Mouse (Mus musculus) 3134 (cell line): ENCODE data around the gene Phldb3.

Experiments
- DNase-seq: peaks from one replicate; pipeline ENCODE4 v3.0.0-alpha.2; 2011; ENCODE audit warnings: low spot score; ENCODE audit not compliant: insufficient read length; ENCODE audit errors: extremely low read depth

The Phldb3 gene

DNA sequence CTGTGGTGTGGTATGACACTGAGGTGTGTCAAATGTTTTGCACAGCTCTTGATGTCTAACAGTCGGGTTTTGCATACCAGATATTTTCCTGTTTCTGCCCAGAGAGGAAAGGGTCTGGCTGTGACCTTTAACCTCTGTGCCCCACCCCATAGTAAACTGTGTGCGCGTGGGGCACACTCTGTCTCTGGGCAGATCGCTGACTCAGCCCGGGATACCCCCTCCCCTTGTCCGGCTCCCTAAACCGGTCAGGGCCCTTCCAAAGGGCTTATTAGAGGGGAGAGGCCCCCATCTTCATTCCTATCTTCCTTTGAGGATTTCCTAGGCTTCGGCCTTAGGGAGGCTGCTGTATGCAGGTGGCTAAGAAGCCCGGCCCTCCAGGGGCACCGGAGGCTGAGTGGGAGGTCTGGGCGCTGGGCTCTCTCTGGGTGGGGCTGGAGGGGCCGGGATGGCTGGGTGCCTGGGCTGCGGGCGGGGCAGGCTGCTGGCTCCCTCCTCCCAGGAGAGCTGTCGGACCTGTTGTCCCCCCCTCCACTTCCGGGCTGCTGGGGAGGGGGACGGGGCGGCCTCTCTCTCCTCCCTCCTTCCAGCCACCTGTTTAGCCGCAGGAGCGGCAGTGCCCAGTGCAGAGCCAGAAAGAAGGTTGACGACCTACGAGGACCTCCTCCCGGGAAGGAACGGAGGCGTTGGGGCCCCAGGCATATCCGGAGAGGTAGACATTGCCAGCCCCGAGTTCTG, at the start of gene Phldb3:
TSS of gene Phldb3 (plus strand) at position 620 of the 735 bp plus-strand sequence.
- peak; percentile 66 for DNase-seq

GRCm38 (mm10) chr7:24561450-24561849, 49.1 kb upstream of the Phldb3 start:
- no peak for DNase-seq

GRCm38 (mm10) chr7:24563191-24563836, 47.2 kb upstream of the Phldb3 start:
- DNase-seq, result no peak

DNA sequence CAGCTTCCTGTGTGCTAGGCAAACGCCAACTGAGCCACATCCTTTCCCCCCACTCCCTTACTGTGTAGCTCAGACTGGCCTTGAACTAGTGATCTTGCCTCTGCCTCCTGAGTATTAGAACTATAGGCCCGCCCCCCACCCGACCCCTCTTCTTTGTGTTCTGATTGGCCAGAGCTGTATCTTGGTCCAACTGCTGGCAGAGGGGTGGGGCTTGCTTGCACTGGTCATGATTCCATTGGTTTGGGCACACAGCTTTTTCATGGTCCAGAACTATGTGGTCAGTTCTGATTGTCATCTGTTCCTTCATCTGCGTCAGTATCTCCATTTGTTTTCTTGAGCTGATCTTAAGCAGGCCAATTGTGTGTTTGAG, 46.7 kb upstream of the Phldb3 start:
- no peak for DNase-seq

- peak; percentile 37 for DNase-seq
Measured at GRCm38 (mm10) chr7:24564607-24565265, 45.8 kb upstream of the Phldb3 start.

DNA sequence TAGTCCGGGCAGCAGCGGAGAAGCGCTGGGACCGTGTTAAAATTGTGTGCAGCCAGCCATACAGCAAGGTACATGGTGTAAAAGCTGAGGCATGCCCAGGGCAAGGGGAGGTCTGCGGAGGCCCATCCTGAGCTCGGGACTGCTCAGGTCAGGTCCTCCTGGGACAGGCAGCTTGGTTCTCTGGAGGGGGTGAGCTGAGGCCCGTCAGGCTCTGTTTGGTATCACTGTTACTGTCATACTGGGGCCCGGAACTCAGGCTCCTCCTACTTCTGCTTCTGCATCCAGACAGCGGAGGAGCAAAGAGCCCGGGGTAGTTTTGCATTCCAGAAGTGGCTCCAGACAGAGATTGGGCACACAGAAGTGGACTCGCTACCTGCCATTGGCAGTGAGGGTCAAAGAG, 44.9 kb upstream of the Phldb3 start:
- no peak for DNase-seq

DNA sequence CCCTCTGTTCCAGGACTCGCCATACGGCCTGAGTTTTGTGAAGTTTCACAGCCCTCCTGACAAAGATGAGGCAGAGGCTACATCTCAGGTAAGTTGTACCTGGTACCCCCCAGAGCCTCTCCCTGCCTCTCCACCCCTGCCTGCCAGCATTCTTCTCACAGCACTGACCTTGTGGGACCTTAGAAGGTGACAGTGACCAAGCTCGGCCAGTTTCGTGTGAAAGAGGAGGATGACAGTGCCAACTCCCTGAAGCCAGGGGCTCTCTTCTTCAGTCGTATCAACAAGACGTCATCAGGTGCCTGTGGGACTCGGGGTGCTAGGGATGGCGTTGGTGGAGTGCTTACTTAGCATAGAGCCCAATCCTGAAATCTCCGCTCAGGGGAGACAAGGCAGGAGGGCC, 44.4 kb upstream of the Phldb3 start:
- DNase-seq, result no peak

DNA sequence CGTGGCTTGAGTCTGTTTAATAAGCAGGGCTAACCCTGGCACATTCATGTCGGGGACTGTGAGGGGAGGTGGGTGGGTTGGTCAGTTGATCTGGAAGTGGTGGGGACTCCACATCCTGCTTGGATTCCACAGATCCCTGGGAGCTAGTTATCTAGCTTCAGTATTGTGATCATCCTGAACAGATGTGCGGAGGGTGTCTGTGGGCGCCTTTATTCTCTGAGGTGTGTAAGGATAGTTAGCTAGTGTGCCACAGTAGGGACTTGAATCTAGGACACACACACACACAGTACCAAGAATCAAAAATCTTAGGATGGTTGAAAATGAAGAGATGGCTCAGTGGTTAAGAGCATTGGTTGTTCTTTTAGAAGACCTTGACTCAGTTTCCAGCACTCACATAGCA, 42.1 kb upstream of the Phldb3 start:
- no peak for DNase-seq

GRCm38 (mm10) chr7:24571071-24571470, 39.5 kb upstream of the Phldb3 start:
- DNase-seq, result no peak

GRCm38 (mm10) chr7:24572455-24572854, 38.1 kb upstream of the Phldb3 start:
- no peak for DNase-seq

- no peak for DNase-seq
Measured at GRCm38 (mm10) chr7:24574224-24574796, 36.3 kb upstream of the Phldb3 start.

DNA sequence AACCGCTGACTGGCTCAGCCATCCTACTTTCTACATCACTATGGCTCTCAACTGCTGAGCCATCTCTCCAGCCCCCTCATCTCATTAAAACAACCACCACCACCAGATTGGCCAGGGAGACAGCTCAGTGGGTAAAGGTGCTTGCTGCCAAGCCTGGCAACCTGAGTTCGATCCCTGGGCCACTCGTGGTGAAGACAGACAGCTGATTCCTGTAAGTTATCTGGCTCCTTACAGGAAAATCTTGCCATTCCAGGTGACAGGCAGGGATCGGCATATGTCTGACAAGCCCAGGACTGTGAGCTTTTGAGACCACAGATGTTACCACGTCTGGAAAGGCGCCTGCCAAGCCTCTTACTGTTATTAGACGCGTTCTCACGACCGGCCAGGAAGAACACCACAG, 32.8 kb upstream of the Phldb3 start:
- no peak for DNase-seq

- no peak for DNase-seq
Measured at GRCm38 (mm10) chr7:24584876-24585275, 25.7 kb upstream of the Phldb3 start.

GRCm38 (mm10) chr7:24585995-24586394, 24.6 kb upstream of the Phldb3 start:
- no peak for DNase-seq

GRCm38 (mm10) chr7:24586828-24587227, 23.7 kb upstream of the Phldb3 start:
- no peak for DNase-seq

DNA sequence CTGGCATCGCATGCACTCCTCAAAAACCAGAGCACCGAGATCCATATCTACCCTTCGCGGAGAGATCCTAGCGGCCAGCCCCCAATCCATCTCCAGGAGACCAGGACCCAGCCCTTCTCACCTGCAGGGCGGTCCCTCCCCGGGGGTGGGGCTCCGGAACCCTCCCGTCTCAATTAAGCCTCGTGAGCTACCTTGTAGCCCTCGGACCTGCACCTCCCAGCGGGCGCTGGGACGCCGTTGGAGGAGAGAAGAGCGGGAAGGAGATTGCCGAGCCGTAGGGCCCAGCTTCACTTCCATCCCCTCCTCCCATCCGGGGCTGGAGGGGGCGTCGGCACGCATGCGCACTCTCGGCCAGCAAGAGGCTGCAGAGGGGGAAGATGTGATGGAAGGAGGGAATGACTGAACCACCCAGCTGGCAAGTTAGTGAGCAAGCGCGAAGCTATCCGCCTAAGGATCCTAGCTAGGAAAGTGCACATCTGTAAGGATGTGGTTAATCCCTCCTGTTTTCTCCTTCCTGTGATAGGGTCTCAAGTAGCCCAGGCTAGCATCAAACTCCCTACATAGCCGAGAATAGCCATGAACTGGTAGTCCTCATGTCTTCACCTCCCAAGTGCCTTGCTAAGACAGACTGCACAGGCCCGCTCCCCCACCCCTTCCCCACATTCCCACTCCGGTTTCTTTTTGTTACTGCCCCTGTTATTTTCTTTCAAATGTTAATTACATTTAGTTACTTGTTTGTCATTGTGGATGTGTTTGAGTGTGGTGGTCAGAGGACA, 23.0 kb upstream of the Phldb3 start, which contains the start of the genes Ethe1 and Zfp575:
TSS of gene Ethe1 (plus strand) at position 214 of the 776 bp plus-strand sequence.
TSS of gene Zfp575 (minus strand) at position 312 of the 776 bp plus-strand sequence.
- no peak for DNase-seq

DNA sequence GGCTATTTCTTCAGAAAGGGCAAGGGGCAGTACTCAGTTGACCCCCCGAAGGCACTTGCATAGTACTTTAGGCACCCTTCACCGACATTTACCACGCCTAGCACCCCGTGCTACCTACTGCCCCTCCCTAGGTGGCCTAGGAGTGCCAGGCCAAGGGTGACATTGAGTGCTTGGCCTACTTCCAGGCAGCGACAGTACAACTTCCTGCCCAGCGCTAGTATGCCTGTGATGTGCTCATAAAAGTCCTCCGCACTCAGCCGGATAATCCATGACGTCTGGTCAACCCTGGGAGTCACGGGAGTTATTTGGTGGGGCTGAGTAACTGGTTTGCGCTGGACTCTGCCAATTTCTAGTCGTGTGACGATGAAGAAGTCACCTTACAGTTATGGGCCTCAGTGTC, 22.2 kb upstream of the Phldb3 start:
- DNase-seq, result no peak

DNA sequence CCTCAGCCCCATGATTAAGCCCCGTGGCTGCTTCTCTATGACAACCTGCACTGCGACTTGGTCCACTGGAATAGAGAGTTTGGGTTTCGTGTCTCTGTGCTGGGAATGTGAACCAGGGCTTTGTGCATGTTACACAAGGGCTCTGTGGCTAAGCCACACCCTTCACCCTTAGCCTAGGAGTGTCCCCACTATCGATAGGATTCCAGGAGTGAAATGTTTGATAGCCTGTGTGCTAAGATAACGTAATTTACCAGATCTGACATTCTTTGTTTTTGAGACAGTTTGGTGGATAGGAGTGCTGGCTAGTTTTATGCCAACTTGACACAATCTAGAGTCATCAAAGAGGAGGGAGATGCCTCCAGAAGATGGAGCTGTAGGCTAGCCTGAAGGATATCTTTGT, 18.8 kb upstream of the Phldb3 start:
- no peak for DNase-seq

DNA sequence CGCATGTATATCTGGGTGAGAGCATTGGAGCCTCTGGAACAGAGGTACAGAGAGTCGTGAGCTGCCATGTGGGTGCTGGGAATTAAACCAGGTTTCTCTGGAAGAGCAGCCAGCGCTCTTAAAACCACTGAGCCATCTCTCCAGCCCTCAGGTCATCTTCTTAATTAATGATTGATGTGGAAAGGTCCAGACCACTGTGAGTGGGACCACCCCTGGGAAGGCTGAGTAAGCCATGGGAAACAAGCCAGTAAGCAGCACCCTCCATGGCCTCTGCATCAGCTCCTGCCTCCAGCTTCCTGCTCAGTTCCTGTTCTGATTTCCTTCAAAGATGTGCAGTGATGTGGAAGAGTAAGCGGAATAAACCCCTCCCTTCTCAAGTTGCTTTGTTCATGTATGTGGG, 18.4 kb upstream of the Phldb3 start:
- DNase-seq, result no peak

DNA sequence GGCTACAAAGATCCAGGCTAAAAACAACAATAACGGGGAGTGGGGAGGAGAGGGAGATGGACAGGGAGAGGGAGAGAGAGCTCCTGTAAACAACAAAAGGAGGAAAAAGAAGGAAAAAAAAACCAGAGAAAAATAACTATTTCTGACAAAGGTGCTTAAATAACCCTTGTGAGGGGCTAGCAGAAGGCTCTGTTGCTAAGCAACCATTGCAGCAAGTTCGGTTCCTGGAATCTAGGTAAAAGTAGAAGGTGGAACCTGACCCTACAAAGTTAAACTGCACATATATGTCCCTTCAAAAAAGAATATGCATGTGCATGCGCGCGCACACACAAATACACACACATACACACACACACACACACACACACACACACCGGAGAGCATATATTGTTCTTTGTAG, 17.8 kb upstream of the Phldb3 start:
- DNase-seq, result no peak
